Mouse (Mus musculus): Measurements from ENCODE around the gene Bicra.

GRCm38 (mm10) chr7:15954436-15954835 lies 93.3 kb downstream of the Bicra start:
- no peak for TF ChIP-seq POLR2A (IDR thresholded peaks at IDR 0.05; ENCODE audit: insufficient read length, low read depth)
- TF ChIP-seq E2F4 (IDR thresholded peaks at IDR 0.05; ENCODE audit: insufficient read depth), result no peak
- no peak for TF ChIP-seq MAX (IDR thresholded peaks at IDR 0.05; ENCODE audit: low read depth)
- no peak for TF ChIP-seq REST (IDR thresholded peaks at IDR 0.05; ENCODE audit: insufficient read depth, insufficient read length)
- no peak for TF ChIP-seq POLR2AphosphoS2 (IDR thresholded peaks at IDR 0.05; ENCODE audit: insufficient read length, low read depth)
- no peak for TF ChIP-seq MYOG (IDR thresholded peaks at IDR 0.05; ENCODE audit: control insufficient read depth in 1 of 3, insufficient read depth in 1 of 3, insufficient read length in 2 of 3, low read depth in 2 of 3)
- no peak for TF ChIP-seq MYOD1 (IDR thresholded peaks at IDR 0.05; ENCODE audit: control insufficient read depth in 1 of 3, insufficient read length in 2 of 3, low read depth in 2 of 3)
- no peak for TF ChIP-seq CEBPB (IDR thresholded peaks at IDR 0.05; ENCODE audit: insufficient read depth, poor library complexity, severe bottlenecking)
- TF ChIP-seq TCF12 (IDR thresholded peaks at IDR 0.05; ENCODE audit: insufficient read depth, poor library complexity, severe bottlenecking), result no peak
- no peak for TF ChIP-seq USF1 (IDR thresholded peaks at IDR 0.05; ENCODE audit: low read depth)
- no peak for TF ChIP-seq SRF (IDR thresholded peaks at IDR 0.05; ENCODE audit: control insufficient read depth, insufficient read length, low read depth)
- no peak for TF ChIP-seq TCF3 (IDR thresholded peaks at IDR 0.05; ENCODE audit: insufficient read length, low read depth)

Data from myocyte (in vitro differentiated cells).